Mouse (Mus musculus) cerebellum, adult 18-20 months (tissue): ENCODE measurements around the gene Spdef.

Experiments used
- DNase-seq, 2 experiments: peaks; one replicate each; pipeline ENCODE4 v3.0.0; 2021

Spdef gene

DNA sequence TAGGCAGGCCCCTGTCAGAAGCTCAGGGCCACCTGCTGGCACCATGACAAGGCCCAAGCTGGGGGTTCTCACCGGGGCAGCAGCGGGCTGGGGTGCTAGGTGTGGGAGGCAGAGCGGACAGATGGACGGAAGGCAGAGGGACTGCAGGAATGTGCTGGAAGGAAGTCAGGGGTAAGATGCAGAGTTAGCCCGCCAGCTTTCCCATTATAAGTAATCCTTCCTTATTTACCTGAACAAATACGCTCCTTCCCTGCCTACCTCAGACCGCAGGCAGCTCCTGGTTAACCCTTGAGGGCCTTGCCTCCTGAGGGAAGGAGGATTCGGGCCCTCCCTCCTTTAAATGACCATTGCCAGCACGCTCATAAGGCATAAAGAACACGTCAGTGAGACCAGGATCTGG, at the start of gene Spdef:
TSS of gene Spdef (minus strand) at position 186 of the 400 bp plus-strand sequence.
- no peak for DNase-seq

DNA sequence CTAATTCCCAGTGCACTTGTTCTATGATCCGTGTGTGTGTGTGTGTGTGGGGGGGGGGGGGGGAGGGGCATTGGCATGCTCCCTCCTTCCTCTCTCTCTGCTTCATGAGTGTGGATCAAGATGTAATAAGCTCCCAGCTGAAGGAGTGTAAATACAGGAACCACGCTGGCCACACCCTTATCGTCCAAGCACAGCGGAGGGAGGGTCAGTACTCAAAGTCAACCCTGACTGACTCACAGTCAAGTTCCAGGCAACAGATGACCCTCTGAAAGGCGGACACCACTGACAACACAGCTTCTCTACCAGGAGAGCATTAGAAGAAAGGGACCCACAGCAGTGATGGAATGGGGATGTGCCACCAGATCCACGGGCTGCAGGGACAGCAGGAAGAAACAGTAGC, 49.1 kb upstream of the Spdef start:
- no peak for DNase-seq

DNA sequence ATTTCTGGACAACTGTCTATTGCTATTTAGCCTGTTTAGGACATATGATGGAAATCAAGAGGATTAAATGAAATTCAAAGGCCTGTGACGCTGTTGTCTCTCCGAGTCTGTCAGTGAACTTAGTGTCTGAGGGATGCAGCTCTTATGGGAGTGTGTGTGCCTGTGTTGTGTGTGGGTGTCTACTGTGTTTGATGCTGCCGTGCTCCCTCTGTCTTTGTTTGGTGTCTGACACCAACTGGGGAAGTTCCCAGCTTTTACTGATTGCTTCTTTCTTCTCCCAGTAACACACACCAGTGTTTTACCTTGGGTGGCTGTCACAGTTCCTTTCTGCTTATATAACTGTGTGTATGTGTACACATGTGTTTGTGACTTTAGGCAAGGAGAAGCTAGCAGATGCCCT, 45.4 kb upstream of the Spdef start:
- DNase-seq = no peak

DNA sequence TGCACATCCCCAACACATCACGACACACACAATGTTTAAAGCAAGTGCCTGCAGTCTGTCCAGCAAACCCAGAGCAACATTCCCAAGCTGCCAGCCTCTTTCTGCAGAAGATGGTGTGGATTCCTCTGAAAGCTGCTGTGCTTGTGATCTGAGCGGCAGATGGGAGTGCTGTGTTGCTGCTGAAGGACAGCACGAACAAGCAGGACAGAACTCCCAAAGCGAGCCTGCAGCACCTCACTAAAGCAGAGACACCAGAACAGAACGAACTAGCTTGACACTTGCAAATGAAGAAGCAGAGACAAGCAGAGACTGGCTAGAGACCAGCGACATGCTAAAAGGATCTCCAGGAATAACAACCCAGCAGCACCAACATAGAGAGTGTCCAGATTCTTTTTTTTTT, 42.9 kb upstream of the Spdef start:
- DNase-seq = no peak

DNA sequence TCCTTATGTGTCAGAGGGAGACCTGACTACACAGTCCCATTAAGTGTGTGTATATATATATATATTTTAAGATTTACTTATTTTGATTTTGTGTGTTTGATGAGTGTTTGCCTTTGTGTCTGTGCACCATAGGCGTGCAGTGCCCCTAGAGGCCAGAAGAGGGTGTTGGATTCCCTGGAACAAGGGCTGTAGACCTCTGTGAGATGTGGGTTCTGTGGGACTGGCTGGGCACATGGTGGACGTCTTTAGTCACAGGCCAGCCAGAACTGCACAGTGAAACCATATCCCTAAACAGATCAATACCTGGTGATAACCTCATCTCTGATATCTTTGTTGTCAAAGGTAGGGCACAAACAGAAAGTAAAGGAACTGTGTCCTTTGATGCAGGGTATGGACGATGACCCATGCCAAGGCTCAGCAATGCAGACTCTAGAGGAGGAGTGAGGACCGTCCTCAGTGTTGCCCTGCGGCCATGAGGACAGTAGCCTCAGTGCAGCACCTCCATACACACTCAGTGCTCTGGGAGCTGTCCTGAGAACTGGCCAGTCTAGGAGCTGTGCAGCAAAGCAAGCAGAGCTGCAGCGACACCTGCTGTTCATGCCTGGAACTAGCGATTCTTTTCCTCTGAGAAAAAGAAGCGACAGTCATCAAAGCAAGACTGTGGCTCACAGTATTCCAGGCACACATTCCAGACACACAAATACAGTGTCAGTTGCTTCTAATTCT, 40.2 kb upstream of the Spdef start:
- DNase-seq = peak; percentile 87 to 88

DNA sequence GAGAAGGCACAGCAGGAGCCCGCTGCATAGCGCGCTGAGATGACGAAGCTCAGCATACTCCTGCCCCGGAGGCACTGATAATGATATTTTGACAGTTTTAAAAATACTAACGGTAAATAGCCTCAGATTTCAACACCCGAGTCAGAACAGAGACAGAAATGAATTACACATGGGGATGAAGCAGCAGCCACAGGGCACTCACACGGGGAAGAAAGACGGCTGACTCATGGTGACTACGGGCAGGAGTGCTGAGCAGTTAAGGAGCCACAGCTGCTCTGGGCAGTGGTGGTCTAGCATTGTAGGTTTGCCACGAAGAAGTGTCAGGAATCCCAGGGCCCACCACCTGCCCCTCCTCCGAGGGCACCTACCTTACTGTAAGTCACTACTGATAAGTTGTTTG, 38.8 kb upstream of the Spdef start:
- DNase-seq = no peak

DNA sequence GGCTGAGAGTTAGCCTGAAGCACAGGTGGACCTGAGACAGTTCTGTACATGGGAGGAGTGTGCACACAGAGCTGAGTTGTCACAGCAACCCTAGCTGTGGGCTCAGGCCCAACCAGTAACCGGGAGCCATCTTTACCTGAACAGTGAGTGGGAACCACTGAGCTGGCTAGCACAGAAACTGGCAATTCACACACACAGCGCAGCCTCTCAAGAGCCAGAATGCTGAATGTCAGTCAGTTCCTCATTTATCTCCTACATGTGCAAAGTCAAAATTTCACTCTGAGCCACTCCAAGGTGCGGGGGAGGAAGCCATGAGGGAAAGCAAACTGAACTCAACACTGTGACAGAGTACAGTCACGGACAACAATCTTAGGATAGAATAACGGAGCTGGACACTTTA, 38.4 kb upstream of the Spdef start:
- DNase-seq = no peak

DNA sequence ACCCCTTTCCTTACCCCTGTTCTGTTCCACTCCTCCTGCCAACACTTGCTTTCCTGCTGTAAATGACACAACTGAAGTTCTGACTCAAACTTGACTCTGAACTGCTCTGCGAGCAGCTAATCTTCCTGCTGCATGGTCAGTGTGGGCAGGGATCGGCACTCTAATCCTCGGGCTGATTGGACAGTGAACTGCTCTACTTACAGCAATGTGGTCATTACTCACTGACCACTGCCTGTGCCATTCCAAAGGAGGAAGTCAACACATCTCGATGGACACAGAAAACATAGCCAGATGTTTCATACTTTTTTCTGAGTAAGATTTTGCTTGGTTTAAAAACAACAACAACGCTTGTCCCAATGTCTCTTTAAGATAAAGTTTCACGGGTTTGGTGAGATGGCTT, 36.3 kb upstream of the Spdef start:
- no peak for DNase-seq

DNA sequence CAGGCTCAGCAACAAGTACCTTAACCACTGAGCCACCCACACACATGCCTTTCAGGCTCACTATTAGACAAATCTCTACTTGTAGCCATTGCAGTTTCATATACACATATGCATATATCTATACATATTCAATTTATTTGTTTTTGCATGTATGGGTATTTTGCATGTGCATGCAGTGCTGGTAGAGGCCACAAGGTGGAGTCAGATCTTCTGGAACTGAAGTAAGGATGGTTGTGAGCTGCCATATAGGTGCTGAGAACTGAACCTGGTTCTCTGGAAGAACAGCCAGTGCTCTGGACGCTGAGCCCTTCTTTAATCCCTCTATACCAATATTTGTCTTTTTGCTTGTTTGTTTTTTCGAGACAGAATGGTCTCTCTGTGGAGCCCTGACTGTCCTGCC, 35.7 kb upstream of the Spdef start:
- no peak for DNase-seq

DNA sequence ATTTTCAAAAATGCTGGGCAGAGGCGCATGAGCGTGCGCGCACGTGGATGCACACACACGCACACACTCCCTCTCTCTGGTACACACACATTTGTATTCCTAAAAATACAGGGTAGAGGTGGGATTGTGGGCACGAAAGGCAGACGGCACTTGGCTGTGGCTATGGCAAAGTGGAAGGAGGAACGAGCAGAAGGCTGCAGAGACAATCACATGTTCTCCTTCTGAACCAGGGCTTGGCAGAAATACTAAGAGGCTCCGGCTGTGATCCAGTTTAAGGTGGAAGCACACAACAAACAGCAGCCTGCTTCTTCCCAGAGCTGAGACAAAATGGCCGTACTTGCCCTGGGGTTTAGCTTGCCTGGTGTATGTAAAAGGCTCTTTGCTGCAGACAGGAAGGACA, 34.1 kb upstream of the Spdef start:
- no peak for DNase-seq

DNA sequence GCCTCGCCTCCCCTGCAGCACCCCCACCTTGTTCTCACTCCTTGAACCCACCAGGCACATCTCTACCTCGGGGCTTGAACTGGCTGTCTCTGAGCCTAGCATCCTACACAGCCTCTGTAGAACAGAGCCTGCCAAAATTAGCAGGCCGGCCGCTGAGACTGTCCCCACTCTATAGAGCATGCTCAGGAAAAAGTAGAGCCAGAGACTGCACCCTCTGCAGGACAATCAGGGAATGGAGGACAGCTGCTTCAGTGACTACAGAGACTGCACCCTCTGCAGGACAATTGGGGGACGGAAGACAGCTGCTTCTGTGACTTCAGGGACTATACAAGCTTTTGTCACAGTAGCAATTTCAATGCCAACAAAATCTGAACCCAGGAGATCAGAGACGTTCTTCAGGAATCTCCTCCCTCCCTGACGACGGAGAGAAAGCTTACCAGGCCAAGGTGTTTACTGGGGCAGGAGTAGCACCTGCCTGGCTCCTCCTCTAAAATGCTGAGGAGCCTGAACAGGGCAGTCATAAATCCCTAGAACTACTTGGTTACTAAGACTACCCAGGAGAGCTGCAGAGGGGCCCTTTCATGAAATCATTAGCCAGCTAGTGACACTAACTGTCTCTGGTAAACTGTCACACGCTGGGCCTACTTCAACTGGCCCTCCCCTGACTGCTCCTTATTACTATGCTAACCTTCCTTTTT, 33.0 kb upstream of the Spdef start:
- peak; percentile 91 to 94 for DNase-seq

DNA sequence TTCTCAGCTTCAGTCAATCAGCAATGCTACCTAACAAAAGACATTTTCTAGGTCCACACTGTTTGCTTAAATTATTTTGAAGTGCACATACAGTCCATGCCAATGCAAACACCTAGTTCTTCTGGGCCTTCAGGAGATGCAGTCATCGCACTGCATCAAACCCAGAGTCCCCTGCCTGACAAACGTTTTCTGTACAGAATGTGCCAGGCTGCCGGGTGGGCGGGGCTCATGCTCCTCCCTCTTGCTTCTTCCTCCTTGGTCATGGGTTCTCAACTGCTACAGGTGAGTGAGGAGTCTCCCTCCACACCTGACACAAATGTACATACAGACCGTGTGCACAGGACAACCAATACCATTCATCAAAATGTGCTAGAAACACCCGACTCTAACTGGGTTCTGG, 31.4 kb upstream of the Spdef start:
- no peak for DNase-seq

DNA sequence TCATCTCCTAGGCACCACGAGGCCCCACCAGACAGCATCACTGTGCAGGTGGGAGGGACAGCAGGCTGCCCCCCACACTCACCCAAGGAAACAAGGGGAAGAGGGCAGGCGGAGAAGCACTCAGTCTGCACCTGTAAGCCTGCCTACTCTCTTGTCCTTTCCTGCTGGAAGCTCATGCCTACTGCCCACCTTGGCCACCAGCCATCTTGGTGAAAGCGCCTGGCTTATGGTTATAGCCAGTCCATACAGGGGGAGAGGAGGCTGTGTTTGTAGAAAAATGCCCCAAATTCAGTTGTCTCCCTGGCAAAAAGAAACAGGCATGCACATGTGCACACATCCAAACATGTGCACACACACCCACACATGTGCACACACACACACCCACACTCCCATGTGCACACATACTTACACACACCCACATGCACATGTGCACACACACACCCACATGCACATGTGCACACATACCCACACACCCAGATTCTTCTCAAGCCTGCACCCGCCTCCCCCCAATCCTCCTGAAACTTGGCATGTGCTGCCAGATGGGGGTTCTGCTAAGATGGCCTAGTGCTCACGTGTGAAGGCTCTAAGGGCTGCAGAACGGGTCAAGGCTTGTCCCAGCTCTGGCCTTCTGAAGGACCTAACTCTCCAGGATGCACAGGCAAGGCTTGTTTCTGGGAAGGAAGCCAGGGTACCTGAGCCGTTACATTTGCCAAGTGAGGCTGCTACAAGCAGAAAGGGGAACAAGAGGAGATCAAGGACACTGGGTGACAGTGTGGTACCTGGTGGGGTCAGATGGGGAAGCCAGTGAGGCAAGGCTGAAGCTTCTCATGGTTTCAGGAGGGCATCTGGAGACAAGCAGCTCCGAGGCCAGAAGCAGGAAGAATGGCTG, 22.8 kb upstream of the Spdef start:
- DNase-seq = peak; percentile 53 to 66

DNA sequence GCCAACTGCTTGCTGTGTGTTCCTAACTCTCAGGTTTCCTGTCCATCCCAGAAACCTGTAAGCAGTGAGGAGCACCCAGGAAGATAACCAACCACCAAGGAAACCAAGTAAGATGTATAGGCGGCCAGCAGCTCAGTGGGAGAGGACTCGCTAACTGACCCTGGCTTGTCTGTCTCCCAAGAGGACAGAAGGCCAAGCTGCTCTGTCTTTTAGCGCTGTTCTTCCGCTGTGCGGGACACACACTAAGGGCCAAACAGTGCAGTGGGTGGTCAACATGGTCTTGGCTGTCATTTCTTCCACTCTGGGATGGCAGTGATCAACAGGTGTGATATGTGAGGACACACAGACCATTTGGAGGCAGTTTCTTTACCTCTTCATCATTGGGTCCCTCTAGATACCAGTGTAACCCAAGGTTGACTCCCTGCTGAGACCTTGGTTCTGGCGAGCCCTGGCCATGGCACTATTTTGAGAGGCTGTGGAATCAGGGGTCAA, 21.7 kb upstream of the Spdef start:
- no peak for DNase-seq

DNA sequence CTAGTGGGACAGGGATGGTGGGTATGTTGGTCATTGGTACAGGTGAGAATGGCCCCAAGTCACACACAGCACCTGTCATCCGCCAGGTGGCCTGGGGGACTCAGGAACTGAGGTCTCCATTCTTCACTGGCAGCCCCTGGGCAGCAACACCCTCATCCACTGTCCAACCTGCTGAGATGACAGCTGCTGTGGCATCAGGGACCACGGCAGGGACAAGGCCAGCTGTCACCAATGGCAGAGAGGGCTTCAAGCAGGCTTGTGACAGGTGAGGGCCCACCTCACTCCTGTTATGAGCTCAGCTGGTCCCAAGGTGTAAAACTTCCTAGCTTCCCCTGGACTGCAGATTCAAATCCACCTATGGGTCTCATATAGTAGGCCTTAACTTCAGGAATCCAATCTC, 19.4 kb upstream of the Spdef start:
- no peak for DNase-seq

DNA sequence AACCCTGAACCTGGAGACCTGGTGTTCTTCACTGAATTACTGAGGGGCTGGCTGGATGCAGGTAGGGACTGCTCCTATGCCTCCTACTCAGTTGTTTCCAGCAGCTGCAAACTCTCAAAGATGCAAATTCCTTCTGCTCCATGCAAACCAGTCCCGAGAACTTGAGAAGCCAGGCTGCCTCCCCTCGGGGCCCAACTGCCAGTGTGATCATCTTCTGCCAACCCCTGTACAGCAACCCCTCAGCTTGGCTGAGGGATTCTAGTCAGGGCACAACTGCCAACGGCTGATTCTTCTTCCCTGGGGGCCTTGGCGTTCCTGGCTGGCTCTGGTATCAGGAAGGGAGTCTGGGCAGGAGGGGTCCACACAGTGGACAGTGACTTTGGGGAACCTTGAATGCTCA, 17.7 kb upstream of the Spdef start:
- no peak for DNase-seq

DNA sequence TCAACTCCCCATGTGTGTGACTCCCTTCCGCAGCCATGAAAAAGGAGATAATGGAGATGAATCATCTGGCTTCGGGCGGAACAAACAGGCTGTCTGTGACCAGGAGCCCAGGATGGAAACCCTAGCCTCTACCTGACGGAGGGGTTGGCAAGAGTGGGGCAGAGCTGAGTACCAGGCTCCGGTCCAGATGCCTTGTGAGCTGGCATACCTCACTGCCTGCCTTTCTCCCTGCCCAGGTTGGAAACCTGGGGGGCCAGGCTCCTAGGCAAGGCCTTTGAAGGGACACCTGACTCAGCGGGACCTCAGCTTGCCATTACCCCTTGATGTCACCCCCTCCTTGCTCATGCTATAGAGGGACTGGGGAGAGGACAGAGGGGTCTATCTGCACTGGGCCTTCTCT, 12.2 kb upstream of the Spdef start:
- peak; percentile 56 to 66 for DNase-seq

DNA sequence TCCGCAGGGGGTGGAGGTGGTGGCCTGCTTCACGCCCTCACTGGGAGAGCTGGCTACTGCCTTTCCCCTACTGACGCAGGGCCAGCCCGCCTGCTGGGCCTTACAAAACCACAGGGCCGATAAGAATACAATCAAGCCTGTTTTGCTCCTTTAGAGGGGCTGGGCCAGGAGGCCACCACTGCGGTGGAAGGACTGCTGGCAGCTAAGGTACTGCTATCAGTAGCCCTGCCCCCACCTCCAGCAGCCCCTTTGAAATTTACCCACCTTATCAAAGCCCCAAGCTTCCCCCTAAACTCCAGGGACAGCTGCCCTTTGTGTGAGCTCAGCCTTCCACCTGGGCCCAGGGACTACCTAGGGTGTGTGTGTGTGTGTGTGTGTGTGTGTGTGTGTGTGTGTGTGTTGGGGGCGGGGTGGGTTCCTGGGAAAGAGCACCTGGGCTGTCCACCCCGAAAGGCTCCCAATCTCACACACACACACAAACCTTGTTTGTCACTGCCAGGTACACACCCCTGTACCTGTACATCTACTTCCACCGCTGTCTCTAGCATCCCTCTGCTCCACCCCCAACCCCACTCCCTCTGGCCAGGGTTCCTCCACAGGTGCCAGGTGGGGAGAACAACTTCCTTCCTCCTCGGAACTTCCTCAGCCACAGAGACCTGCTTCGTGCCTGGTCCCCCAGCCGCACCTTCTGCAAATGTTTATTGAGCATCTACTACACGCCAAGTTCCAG, 5.8 kb upstream of the Spdef start:
- no peak for DNase-seq

DNA sequence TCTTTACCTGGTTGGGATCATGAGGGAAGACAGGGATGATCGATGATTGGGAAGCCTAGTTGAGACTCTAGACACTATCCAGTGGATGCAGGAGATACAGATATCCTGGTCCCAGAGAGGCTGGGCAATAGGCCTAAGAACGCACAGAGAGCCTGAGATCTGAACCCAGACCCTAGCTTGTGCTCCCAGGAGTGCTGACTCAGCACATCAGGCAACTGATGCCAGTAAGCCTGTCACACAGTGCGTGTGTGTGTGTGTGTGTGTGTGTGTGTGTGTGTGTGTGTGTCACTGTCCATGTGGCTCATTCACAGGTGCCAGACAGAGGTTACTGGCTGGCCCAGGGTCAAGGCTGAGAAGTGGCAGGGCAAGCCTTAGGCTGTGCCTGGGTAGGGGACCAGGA, 3.9 kb upstream of the Spdef start:
- DNase-seq = no peak

DNA sequence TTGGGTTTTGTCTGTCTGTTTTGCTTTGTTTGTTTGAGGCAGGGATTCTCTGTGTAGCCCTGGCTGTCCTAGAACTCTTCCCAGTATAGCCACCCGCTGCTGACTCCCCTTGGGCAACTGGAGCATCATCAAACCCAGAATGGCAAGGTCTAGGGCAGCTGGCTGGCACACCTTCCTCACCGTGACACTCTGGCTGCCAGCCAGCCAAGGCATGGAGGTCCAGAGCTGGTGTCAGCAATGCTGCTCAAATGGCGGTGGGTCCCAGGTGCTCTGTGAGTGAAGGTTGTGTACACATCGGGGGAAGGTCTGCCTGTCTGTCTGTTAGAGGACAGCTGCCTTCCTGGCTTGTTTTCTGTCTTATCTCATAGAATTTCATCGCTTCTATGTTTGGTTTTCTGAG, 3.4 kb upstream of the Spdef start:
- no peak for DNase-seq

DNA sequence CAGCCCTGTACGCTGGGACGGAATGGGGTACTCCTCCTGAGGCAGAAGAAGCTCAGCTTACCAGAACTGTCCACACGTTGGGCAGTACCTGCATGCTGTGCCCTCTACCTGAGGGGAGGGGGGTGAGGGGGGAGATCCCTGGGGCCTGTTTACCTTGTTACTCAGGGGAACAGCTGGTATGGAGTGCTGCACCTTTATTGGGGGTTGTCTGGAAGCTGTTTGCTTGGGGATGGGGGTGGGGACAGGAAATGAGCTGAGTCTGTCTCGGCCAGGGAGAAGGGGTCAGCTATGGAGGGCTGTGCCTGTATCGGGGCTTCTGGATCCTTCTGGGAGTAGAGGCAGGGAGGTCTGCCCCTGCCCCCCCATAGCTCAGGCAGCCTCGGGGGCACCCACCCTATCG, 2.2 kb downstream of the Spdef start:
- DNase-seq = no peak

DNA sequence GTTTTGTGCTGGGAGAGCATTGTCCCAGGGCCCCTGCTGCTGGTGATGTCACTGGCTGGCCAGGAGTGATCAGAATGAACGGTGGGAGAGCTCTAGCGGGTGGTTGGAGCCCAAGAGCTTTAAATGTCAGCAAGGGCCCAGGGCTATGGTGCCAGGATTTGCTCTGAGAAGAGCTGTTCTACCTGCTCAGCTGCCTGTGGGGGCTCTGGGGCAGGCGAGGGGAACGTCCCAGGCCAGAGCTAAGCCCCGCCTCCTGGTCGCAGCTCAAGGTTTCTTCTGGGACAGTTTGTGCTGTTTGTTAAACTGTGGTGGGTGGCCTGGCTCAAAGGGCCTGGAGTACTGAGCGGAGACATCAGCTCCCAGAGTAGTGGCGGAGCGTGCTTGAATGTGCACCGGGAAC, 3.3 kb downstream of the Spdef start:
- DNase-seq = no peak

DNA sequence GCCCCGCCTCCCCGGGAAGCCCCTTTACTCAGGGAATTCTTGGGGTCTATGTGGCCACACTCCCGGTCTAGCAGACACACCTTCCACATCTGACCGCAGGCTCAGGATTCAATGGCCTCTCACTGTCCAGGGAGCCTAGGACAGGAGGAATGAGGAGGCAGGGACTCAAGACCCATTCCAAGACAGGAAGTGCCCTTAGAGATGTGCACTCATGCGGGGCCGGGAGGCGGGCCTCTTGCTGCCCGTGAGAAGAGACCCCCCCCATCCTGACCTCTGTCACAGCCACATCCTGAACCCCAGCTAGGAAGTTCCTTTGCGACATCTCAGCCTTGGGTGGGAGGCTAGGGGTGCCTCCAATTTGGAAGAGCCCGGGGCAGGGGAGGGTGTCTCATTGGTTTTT, 3.7 kb downstream of the Spdef start:
- no peak for DNase-seq
